Mouse (Mus musculus): ENCODE data around the gene Shld1. TPM values are rescaled to one million over a fixed set of nuclear protein-coding genes. Genes with fewer than 3 reads are reported as not detected.

The Shld1 gene
- total and polyA plus RNA-seq, 2 experiments from 2014 or later = 17.3 to 20.6 TPM

DNA sequence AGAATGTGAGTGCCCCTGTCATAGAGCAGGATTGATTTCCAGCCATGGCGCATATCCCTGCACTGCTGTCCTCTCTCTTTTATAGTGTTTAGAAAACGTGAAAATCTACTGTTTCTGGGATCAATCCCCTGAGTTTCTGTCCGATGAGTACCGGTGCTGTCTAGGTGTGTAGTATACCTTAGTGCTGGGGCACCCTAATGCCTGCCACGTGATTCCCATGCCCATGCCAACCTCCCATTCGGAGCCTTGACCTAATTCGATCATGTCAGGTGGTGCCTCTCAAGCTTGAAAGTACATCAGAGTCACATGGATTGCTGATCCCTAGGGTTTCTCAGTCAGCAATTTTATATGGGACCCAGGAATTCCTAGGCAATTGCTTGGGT, 107.5 kb downstream of the Shld1 start:
- no peaks in the 10 kb centered on the region for H3K9me3 ChIP-seq (ENCODE audit: low read length)
- H3K4me3 ChIP-seq (ENCODE audit: low read depth, low read length) = no peak overlapping the region
- no peaks in the 10 kb centered on the region for H3K27me3 ChIP-seq (ENCODE audit: insufficient read depth, low read length)
- no peak for ATAC-seq
- no peak overlapping the region for H3K27ac ChIP-seq (ENCODE audit: low read depth, low read length)
- H3K4me1 ChIP-seq (ENCODE audit: insufficient read depth) = no peaks in the 10 kb centered on the region
- no peak for TF ChIP-seq CTCF (IDR thresholded peaks at IDR 0.05; ENCODE audit: low read depth)
- no peak overlapping the region for H3K4me2 ChIP-seq (ENCODE audit: low read depth)
- peaks cover 28% of the 10 kb centered on the region for H3K36me3 ChIP-seq (ENCODE audit: insufficient read depth)
- whole genome bisulfite sequencing = 88% methylated on average over 7 of the region's 7 CpGs
- H3K9ac ChIP-seq = no peak overlapping the region
- no peak for DNase-seq

Other genes with a start within 250 kb of the Shld1 start
- gene Gpcpd1, start 99.2 kb upstream of the Shld1 start, total RNA-seq (2014; rRNA removed) = 79.6 and 97.7 TPM in 2 replicates
- 71.5 and 80.1 TPM in 2 replicates for gene Gpcpd1, start 99.2 kb upstream of the Shld1 start, polyA plus RNA-seq (2015; fragmentation: Nextera tagmentation; extraction: Ambion mirVana)
- gene Chgb, start 94.3 kb downstream of the Shld1 start, total RNA-seq (2014; rRNA removed) = 43.7 and 50.0 TPM in 2 replicates
- 69.5 and 90.5 TPM in 2 replicates for gene Chgb, start 94.3 kb downstream of the Shld1 start, polyA plus RNA-seq (2015; fragmentation: Nextera tagmentation; extraction: Ambion mirVana)
- 18.2 and 23.5 TPM in 2 replicates for gene Trmt6, start 129.1 kb downstream of the Shld1 start, total RNA-seq (2014; rRNA removed)
- 31.9 and 34.3 TPM in 2 replicates for gene Trmt6, start 129.1 kb downstream of the Shld1 start, polyA plus RNA-seq (2015; fragmentation: Nextera tagmentation; extraction: Ambion mirVana)
- gene Mcm8, start 129.2 kb downstream of the Shld1 start, total RNA-seq (2014; rRNA removed) = 3.5 and 4.6 TPM in 2 replicates
- 3.9 and 4.0 TPM in 2 replicates for gene Mcm8, start 129.2 kb downstream of the Shld1 start, polyA plus RNA-seq (2015; fragmentation: Nextera tagmentation; extraction: Ambion mirVana)
- 37.7 and 41.9 TPM in 2 replicates for gene Crls1, start 159.7 kb downstream of the Shld1 start, total RNA-seq (2014; rRNA removed)
- 22.0 and 24.4 TPM in 2 replicates for gene Crls1, start 159.7 kb downstream of the Shld1 start, polyA plus RNA-seq (2015; fragmentation: Nextera tagmentation; extraction: Ambion mirVana)
- 0.46 and 1.5 TPM in 2 replicates for gene Lrrn4, start 194.0 kb downstream of the Shld1 start, total RNA-seq (2014; rRNA removed)
- gene Lrrn4, start 194.0 kb downstream of the Shld1 start, polyA plus RNA-seq (2015; fragmentation: Nextera tagmentation; extraction: Ambion mirVana) = 0.30 and 0.47 TPM in 2 replicates